Mouse (Mus musculus): Measurements from ENCODE around the gene Hax1.
A peak's percentile ranks its signal among the peaks of the same experiment; 100 is the strongest.

Gene Hax1

DNA sequence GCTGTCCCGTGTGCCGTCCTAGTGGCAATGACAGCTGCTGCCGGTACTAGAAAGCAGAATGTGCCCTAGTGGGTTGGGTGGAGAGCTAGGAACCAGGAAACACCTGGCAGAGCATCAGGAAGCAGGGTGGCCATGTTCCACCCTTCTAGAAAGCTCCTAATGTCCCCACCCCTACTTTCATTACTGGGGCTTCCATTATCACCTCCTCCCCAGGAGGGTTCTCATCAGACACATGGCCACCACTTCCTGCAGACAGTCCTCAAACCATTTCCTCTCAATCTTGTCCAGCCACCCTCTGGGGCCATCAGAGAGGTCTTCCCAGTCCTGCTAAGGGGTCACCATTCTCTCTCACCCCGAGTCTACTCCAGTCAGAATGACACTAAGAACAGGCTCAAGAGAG lies 37.1 kb downstream of the Hax1 start:
- peak; percentile 38 for DNase-seq

GRCm38 (mm10) chr3:89960469-89960868 lies 38.1 kb downstream of the Hax1 start:
- peak; percentile 95 for DNase-seq

DNA sequence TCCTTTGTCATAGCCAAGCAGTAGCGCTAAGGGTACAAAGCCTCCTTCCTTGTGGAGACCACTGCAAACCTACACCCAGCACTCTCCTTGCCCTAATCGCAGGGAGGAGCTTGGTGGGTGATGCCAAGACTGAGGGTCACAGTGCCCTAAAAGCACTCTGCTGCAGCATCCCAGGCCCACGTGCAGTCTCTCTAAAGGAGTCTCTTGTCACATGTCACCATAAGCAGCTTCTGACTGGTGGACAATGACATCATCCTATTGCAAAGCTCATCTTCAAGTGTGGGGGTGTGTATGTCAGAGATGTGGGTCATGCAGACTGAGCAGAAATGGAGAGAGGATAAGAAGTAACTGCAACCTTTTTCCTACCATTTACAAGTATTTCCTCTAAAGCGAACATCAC lies 39.1 kb downstream of the Hax1 start:
- peak; percentile 72 for DNase-seq

GRCm38 (mm10) chr3:89957880-89958279 lies 40.7 kb downstream of the Hax1 start:
- DNase-seq, result no peak

- no peak for DNase-seq
Observed at GRCm38 (mm10) chr3:89956177-89956971, 42.2 kb downstream of the Hax1 start.

GRCm38 (mm10) chr3:89953420-89953819 lies 45.2 kb downstream of the Hax1 start:
- peak; percentile 53 for DNase-seq

DNA sequence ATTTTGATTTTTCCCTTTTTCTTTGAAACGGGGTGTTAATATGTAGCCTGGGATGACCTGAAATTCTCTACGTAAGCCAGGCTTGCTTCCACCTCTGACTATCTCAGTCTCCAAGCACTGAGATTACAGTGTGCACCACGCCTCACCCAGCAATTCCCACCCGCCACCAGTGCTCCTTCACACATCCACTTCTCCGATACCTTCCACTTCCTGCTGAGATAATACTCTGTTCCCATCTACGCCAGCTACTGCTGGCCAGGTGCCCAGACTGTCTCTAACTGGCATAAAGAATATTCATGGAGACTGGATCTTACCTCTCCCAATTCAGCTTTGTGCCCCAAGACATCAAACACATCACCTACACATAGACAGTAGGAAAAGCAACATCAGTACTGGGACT lies 49.9 kb downstream of the Hax1 start:
- peak; percentile 50 for DNase-seq

DNA sequence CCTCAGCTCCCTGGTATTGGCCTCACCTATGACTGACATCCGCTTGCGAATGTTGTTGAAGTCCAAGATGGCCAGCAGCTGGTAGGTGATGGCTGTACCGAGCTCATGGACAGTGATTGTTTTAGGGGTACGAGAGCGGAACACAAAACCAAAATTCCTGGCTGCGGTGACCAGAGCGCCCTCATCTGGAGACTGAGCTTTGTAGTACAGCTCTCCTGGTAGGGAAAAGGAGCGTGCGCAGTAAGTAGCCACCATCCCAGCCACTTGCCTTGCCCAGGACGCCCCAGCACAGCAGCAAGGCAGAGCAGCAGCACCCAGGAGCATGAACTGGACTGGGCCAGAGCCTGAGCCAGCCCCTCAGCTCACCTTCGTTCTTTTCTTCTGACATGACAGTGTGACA lies 50.6 kb downstream of the Hax1 start:
- DNase-seq, result no peak
